9 mouse cellular contexts compared by ENCODE assay signal in genomic region chr7:132596557-132597250, GRCm38 (mm10). TPM values are rescaled to one million over a fixed set of nuclear protein-coding genes. Genes with fewer than 3 reads are reported as not detected.
A peak's percentile ranks its signal among the peaks of the same experiment; 100 is the strongest.
DNase-seq lines count a peak whose midpoint lies in the region; ATAC-seq and TF ChIP-seq lines count a peak whose summit lies in the region.
"Had no signal": no experiment of that assay in that cellular context is flagged by ENCODE, and none has a peak within 500 bp of the region (broad histone marks: within the 10 kb centered on the region; RNA-seq: fewer than 3 reads in every experiment).

No protein-coding gene starts in this region.

- 7% methylated on average over 26 of the region's 26 CpGs for WGBS in kidney, embryonic 15.5 days
- WGBS in embryonic facial prominence, embryonic 12.5 days = 7% methylated on average over 26 of the region's 26 CpGs
- WGBS in intestine, postnatal 0 days = 13% methylated on average over 26 of the region's 26 CpGs
- WGBS in midbrain, embryonic 16.5 days = 6% methylated on average over 26 of the region's 26 CpGs

- H3K36me3 ChIP-seq in kidney, embryonic 15.5 days = no peaks in the 10 kb centered on the region
- no peaks in the 10 kb centered on the region for H3K36me3 ChIP-seq in embryonic facial prominence, embryonic 12.5 days
- H3K36me3 ChIP-seq in intestine, postnatal 0 days (ENCODE audit: control insufficient read depth, insufficient read depth) = no peaks in the 10 kb centered on the region
- no peaks in the 10 kb centered on the region for H3K36me3 ChIP-seq in midbrain, embryonic 16.5 days (ENCODE audit: control insufficient read depth, insufficient read depth, low read length)

- H3K4me2 ChIP-seq in kidney, embryonic 15.5 days = peak overlapping the region; percentile 91
- H3K4me2 ChIP-seq in embryonic facial prominence, embryonic 12.5 days (replicated peaks) = peak overlapping the region; percentile 87
- H3K4me2 ChIP-seq in intestine, postnatal 0 days (replicated peaks; ENCODE audit: low read depth) = peak overlapping the region; percentile 84
- H3K4me2 ChIP-seq in midbrain, embryonic 16.5 days (ENCODE audit: low read length) = peak overlapping the region; percentile 76

- peak; percentile 26; the same call in 1 of the 2 replicates for ATAC-seq in kidney, embryonic 15.5 days (replicated peaks; ENCODE audit: low FRiP score)
- ATAC-seq in embryonic facial prominence, embryonic 12.5 days (ENCODE audit: insufficient number of reproducible peaks, insufficient read depth, low FRiP score, low TSS enrichment) = no peak
- peak; percentile 44; the same call in 1 of the 2 replicates for ATAC-seq in intestine, postnatal 0 days
- ATAC-seq in midbrain, embryonic 16.5 days = no peak
- ATAC-seq in activated CD4-positive, CD25-positive, alpha-beta regulatory T cell, adult 4 months = no peak
- ATAC-seq: Patski had no signal

- 0 out of 2 replicates have a peak overlapping the region, but pooled peaks have one; percentile 19 for H3K9ac ChIP-seq in kidney, embryonic 15.5 days
- H3K9ac ChIP-seq in embryonic facial prominence, embryonic 12.5 days = no peak overlapping the region; the same call in 1 of the 2 replicates
- H3K9ac ChIP-seq in intestine, postnatal 0 days (ENCODE audit: low read depth, low read length) = peak overlapping the region; percentile 68
- no peak overlapping the region; the same call in 1 of the 2 replicates for H3K9ac ChIP-seq in midbrain, embryonic 16.5 days (ENCODE audit: low read depth, low read length)

- no peaks in the 10 kb centered on the region for H3K9me3 ChIP-seq in kidney, embryonic 15.5 days (replicated peaks)
- H3K9me3 ChIP-seq in embryonic facial prominence, embryonic 12.5 days = no peaks in the 10 kb centered on the region
- H3K9me3 ChIP-seq in intestine, postnatal 0 days (ENCODE audit: control insufficient read depth) = no peaks in the 10 kb centered on the region
- H3K9me3 ChIP-seq in midbrain, embryonic 16.5 days (replicated peaks; ENCODE audit: control insufficient read depth, low read length, poor library complexity, severe bottlenecking) = no peaks in the 10 kb centered on the region

- H3K27me3 ChIP-seq in kidney, embryonic 15.5 days = peaks cover 80% of the 10 kb centered on the region
- peaks cover 76% of the 10 kb centered on the region for H3K27me3 ChIP-seq in embryonic facial prominence, embryonic 12.5 days
- H3K27me3 ChIP-seq in intestine, postnatal 0 days (replicated peaks; ENCODE audit: control insufficient read depth, insufficient read depth, low read length) = peaks cover 30% of the 10 kb centered on the region
- peaks cover 50% of the 10 kb centered on the region for H3K27me3 ChIP-seq in midbrain, embryonic 16.5 days (ENCODE audit: control insufficient read depth, insufficient read depth, low read depth, low read length)
- H3K27me3 ChIP-seq: Patski had no signal

- DNase-seq in kidney, adult 9 months = no peak
- no peak for DNase-seq in spleen, adult 18-20 months
- DNase-seq in frontal cortex, postnatal 36 days (ENCODE audit: low spot score in 2 of 2) = no peak

- peak overlapping the region; percentile 48 for H3K4me3 ChIP-seq in kidney, embryonic 15.5 days (replicated peaks)
- peak overlapping the region; percentile 44 for H3K4me3 ChIP-seq in embryonic facial prominence, embryonic 12.5 days
- peak overlapping the region; percentile 54 for H3K4me3 ChIP-seq in intestine, postnatal 0 days (ENCODE audit: low read depth, low read length)
- H3K4me3 ChIP-seq in midbrain, embryonic 16.5 days (ENCODE audit: low read depth, low read length) = peak overlapping the region; percentile 43

- no peak overlapping the region for H3K27ac ChIP-seq in kidney, embryonic 15.5 days
- H3K27ac ChIP-seq in embryonic facial prominence, embryonic 12.5 days = no peak overlapping the region
- peak overlapping the region; percentile 77 for H3K27ac ChIP-seq in intestine, postnatal 0 days (ENCODE audit: low read depth, low read length)
- H3K27ac ChIP-seq in midbrain, embryonic 16.5 days (ENCODE audit: low read length) = no peak overlapping the region

- peak; percentile 73 for TF ChIP-seq CTCF in intestine, postnatal 0 days (IDR thresholded peaks at IDR 0.05; ENCODE audit: low read depth)

- peaks cover 29% of the 10 kb centered on the region for H3K4me1 ChIP-seq in kidney, embryonic 15.5 days
- peaks cover 30% of the 10 kb centered on the region for H3K4me1 ChIP-seq in embryonic facial prominence, embryonic 12.5 days
- H3K4me1 ChIP-seq in intestine, postnatal 0 days (replicated peaks; ENCODE audit: control insufficient read depth, insufficient read depth, low read length) = peaks cover 15% of the 10 kb centered on the region
- peaks cover 23% of the 10 kb centered on the region for H3K4me1 ChIP-seq in midbrain, embryonic 16.5 days (ENCODE audit: control insufficient read depth, insufficient read depth, low read length)

RNA-seq across cellular contexts. Expression of gene Nkx1-2, which starts 2.7 kb away (rescaled TPM):
- polyA plus RNA-seq in kidney, embryonic 15.5 days (2015; fragmentation: Nextera tagmentation; extraction: Ambion mirVana) = not detected in 2 replicates
- 0.06 and 0.15 TPM in 2 replicates for polyA plus RNA-seq in embryonic facial prominence, embryonic 12.5 days (2016; fragmentation: Nextera tagmentation; extraction: Ambion mirVana)
- polyA plus RNA-seq in intestine, postnatal 0 days (2015; fragmentation: Nextera tagmentation; extraction: Ambion mirVana) = 0.57 and 0.61 TPM in 2 replicates
- 0.38 and 0.40 TPM in 2 replicates for polyA plus RNA-seq in midbrain, embryonic 16.5 days (2015; fragmentation: Nextera tagmentation; extraction: Ambion mirVana)
- not detected for polyA plus RNA-seq in activated CD4-positive, CD25-positive, alpha-beta regulatory T cell, adult 4 months (2017; shearing (Covaris generic))

RNA-seq across cellular contexts. Expression of gene Lhpp, which starts 13.7 kb away (rescaled TPM):
- polyA plus RNA-seq in kidney, embryonic 15.5 days (2015; fragmentation: Nextera tagmentation; extraction: Ambion mirVana) = 22.3 and 22.5 TPM in 2 replicates
- polyA plus RNA-seq in embryonic facial prominence, embryonic 12.5 days (2016; fragmentation: Nextera tagmentation; extraction: Ambion mirVana) = 16.2 and 17.8 TPM in 2 replicates
- 52.0 and 54.5 TPM in 2 replicates for polyA plus RNA-seq in intestine, postnatal 0 days (2015; fragmentation: Nextera tagmentation; extraction: Ambion mirVana)
- polyA plus RNA-seq in midbrain, embryonic 16.5 days (2015; fragmentation: Nextera tagmentation; extraction: Ambion mirVana) = 39.3 and 51.3 TPM in 2 replicates
- polyA plus RNA-seq in activated CD4-positive, CD25-positive, alpha-beta regulatory T cell, adult 4 months (2017; shearing (Covaris generic)) = 1 to 10 TPM; 4.2 to 4.6 TPM

RNA-seq across cellular contexts. Expression of gene Oat, which starts 20.5 kb away (rescaled TPM):
- polyA plus RNA-seq in kidney, embryonic 15.5 days (2015; fragmentation: Nextera tagmentation; extraction: Ambion mirVana) = 166 and 167 TPM in 2 replicates
- polyA plus RNA-seq in embryonic facial prominence, embryonic 12.5 days (2016; fragmentation: Nextera tagmentation; extraction: Ambion mirVana) = 157 and 159 TPM in 2 replicates
- polyA plus RNA-seq in intestine, postnatal 0 days (2015; fragmentation: Nextera tagmentation; extraction: Ambion mirVana) = 1,789 and 2,051 TPM in 2 replicates
- polyA plus RNA-seq in midbrain, embryonic 16.5 days (2015; fragmentation: Nextera tagmentation; extraction: Ambion mirVana) = 87.8 and 106 TPM in 2 replicates
- 10 to 100 TPM; 78.7 to 79.0 TPM for polyA plus RNA-seq in activated CD4-positive, CD25-positive, alpha-beta regulatory T cell, adult 4 months (2017; shearing (Covaris generic))

Comparison
In these comparisons a context has a peak if more than half of its experiments do, and no peak if none do; other contexts are left out.
1. ATAC-seq: peak in kidney, embryonic 15.5 days (single experiment) and intestine, postnatal 0 days (single experiment); none in embryonic facial prominence, embryonic 12.5 days (single experiment), midbrain, embryonic 16.5 days (single experiment) and activated CD4-positive, CD25-positive, alpha-beta regulatory T cell, adult 4 months (single experiment).
2. H3K9ac ChIP-seq: peak in kidney, embryonic 15.5 days (single experiment) and intestine, postnatal 0 days (single experiment); none in embryonic facial prominence, embryonic 12.5 days (single experiment) and midbrain, embryonic 16.5 days (single experiment).
3. RNA of gene Oat, which starts 20.5 kb away (polyA plus RNA-seq): 1,789 to 2,051 TPM in intestine, postnatal 0 days; 166 to 167 TPM in kidney, embryonic 15.5 days, 157 to 159 TPM in embryonic facial prominence, embryonic 12.5 days, 87.8 to 106 TPM in midbrain, embryonic 16.5 days and 78.7 to 79.0 TPM in activated CD4-positive, CD25-positive, alpha-beta regulatory T cell, adult 4 months; every median in the first group is over 10 times any median in the second.
4. Peak in every context shown above with its lines, with median percentiles within 50 percentile points of each other: H3K4me2 ChIP-seq and H3K4me3 ChIP-seq.